Mouse (Mus musculus) liver, embryonic 11.5 days (tissue): ENCODE measurements around the gene Arhgdig. TPM values are rescaled to one million over a fixed set of nuclear protein-coding genes. Genes with fewer than 3 reads are reported as not detected.

Experiments
- ATAC-seq: fragments of 200-750 bp; cut with Nextera tagmentation; replicated peaks from 2 replicates; pipeline ENCODE4 v1.8.0; 2017; ENCODE audit warnings: moderate number of reproducible peaks, mild to moderate bottlenecking, moderate TSS enrichment, moderate library complexity; ENCODE audit not compliant: low FRiP score
- DNase-seq: peaks from one replicate; pipeline ENCODE4 v3.0.0-alpha.2; 2017; ENCODE audit warnings: low spot score
- H3K27ac ChIP-seq: fragments of 300-500 bp; sonication (generic); 2 replicates; pipeline ENCODE4 v1.5.1; 2014; ENCODE audit warnings: mild to moderate bottlenecking, low read depth, low read length, control low read depth
- H3K27me3 ChIP-seq: fragments of 300-500 bp; sonication (generic); replicated peaks from 2 replicates; pipeline ENCODE4 v1.6.1; 2014; ENCODE audit warnings: low read length, mixed read lengths; ENCODE audit not compliant: control insufficient read depth, insufficient read depth
- H3K36me3 ChIP-seq: fragments of 300-500 bp; sonication (generic); 2 replicates; pipeline ENCODE4 v1.6.1; 2014; ENCODE audit warnings: mild to moderate bottlenecking, low read length, moderate library complexity, mixed read lengths; ENCODE audit not compliant: control insufficient read depth, insufficient read depth
- H3K4me1 ChIP-seq: fragments of 300-500 bp; sonication (generic); replicated peaks from 2 replicates; pipeline ENCODE4 v1.6.1; 2014; ENCODE audit warnings: low read length, mixed read lengths; ENCODE audit not compliant: control insufficient read depth, insufficient read depth
- H3K4me2 ChIP-seq: fragments of 300-500 bp; sonication (generic); 2 replicates; pipeline ENCODE4 v1.6.1; 2014; ENCODE audit warnings: mild to moderate bottlenecking, control low read depth, moderate library complexity
- H3K4me3 ChIP-seq: fragments of 300-500 bp; sonication (generic); 2 replicates; pipeline ENCODE4 v1.5.1; 2014; ENCODE audit warnings: low read depth, low read length, control low read depth
- H3K9ac ChIP-seq: fragments of 300-500 bp; sonication (generic); 2 replicates; pipeline ENCODE4 v1.6.1; 2014; ENCODE audit warnings: low read depth, low read length, control low read depth
- H3K9me3 ChIP-seq: fragments of 300-500 bp; sonication (generic); 2 replicates; pipeline ENCODE4 v1.6.1; 2016; ENCODE audit warnings: low read length, inconsistent platforms, mixed read lengths; ENCODE audit not compliant: control insufficient read depth
- WGBS: fragments of 180-500 bp; shearing (Covaris S2); extraction: QIAGEN DNeasy Blood & Tissue Kit; methylation state at CpG from one replicate; pipeline ENCODE4 v1.1.7; 2014; 5-methylcytosine and 5-hydroxymethylcytosine counted together
- polyA plus RNA-seq: library from polyadenylated mRNA; unstranded; fragments of >200 nt; fragmentation: Nextera tagmentation; extraction: Ambion mirVana; gene quantifications from 2 replicates; pipeline ENCODE4 v1.2.1, GENCODE M21; 2014

Gene Arhgdig
- polyA plus RNA-seq, 1 experiment from 2014 or later, result 28.8 TPM

- Histone ChIP-seq H3K4me2 (peak overlapping the region; percentile 41), H3K27ac (peak overlapping the region; percentile 26; the same call in 1 of the 2 replicates), H3K9me3 (no peaks in the 10 kb centered on the region), H3K4me1 (peaks cover 37% of the 10 kb centered on the region), H3K4me3 (no peak overlapping the region), H3K9ac (no peak overlapping the region), H3K36me3 (no peaks in the 10 kb centered on the region), H3K27me3 (no peaks in the 10 kb centered on the region)
- whole genome bisulfite sequencing, result 43% methylated on average over 6 of the region's 6 CpGs
- DNase-seq (no peak), ATAC-seq (0 out of 2 replicates have a peak, but pooled peaks have one; percentile 1)
Observed at GRCm38 (mm10) chr17:26240120-26240790, 32.7 kb upstream of the Arhgdig start.

- Histone ChIP-seq H3K4me2 (peak overlapping the region; percentile 41), H3K27ac (no peak overlapping the region; the same call in 1 of the 2 replicates), H3K4me1 (peaks cover 36% of the 10 kb centered on the region), H3K9me3 (no peaks in the 10 kb centered on the region), H3K9ac (no peak overlapping the region), H3K4me3 (no peak overlapping the region), H3K36me3 (no peaks in the 10 kb centered on the region), H3K27me3 (no peaks in the 10 kb centered on the region)
- no peak for ATAC-seq
- 57% methylated on average over 2 of the region's 2 CpGs for WGBS
- DNase-seq, result no peak
Observed at GRCm38 (mm10) chr17:26239551-26239950, 32.0 kb upstream of the Arhgdig start.

DNA sequence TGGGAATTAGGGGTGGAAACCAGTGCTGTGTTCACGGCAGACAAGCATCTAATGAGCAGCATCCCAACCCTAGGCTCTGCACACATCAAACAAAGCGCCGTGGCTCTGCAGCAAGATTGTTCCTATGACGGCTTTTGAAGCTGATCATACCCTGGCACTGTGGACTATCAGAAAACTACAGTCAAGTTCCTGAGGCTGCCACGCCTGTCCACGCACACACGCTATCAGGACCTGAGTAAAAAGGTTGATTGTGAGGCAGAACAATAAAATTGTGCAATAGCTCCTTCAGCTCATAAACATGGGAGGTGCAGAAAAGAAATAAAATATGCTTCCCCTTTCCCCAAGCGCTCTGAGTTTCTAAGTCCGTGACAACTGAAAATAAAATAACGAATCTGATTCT is 30.1 kb upstream of the Arhgdig start:
- Histone ChIP-seq H3K27me3 (no peaks in the 10 kb centered on the region), H3K4me2 (peak overlapping the region; percentile 10), H3K4me1 (peaks cover 25% of the 10 kb centered on the region), H3K9ac (no peak overlapping the region), H3K9me3 (no peaks in the 10 kb centered on the region), H3K36me3 (no peaks in the 10 kb centered on the region), H3K4me3 (no peak overlapping the region), H3K27ac (no peak overlapping the region)
- ATAC-seq (0 out of 2 replicates have a peak, but pooled peaks have one; percentile 55), DNase-seq (no peak)
- WGBS, result 62% methylated on average over 10 of the region's 10 CpGs

DNA sequence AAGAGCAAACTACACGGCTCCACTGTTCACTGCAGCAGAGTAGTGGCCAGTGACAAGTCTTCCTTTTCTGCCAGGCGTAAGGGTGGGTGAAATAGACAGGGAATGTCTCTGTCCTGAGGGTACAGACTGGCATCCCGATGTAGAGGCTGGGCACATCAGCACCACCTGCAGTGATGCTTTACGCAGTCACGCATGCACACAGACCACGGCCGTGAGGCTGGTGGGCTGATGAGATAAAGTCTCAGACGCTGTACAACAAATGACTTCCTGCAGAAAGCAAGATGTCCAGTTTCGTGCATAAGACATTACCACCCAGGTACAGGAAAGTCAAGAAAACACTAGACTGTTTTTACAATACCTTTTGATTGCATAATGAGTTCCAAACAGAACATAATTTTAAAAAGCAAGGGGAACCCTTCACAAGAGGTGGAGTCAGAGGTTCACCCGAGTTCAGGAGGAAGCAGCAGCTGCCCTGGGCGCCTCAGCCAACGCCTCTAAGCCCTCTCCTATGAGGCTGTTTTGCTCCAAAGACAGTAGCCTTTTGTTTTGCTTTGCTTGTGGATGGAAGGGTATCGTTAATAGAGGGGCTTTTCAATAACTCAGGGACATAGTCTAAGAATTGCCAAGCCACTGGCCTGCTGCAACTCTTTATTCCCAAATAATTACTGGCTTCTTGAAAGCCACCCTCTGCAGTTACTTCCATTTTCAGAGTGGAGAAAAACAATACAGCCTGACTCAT is 27.7 kb upstream of the Arhgdig start:
- no peak for ATAC-seq
- DNase-seq, result no peak
- 52% methylated on average over 13 of the region's 13 CpGs for WGBS
- Histone ChIP-seq H3K9ac (no peak overlapping the region), H3K4me3 (no peak overlapping the region), H3K27ac (no peak overlapping the region), H3K9me3 (no peaks in the 10 kb centered on the region), H3K27me3 (no peaks in the 10 kb centered on the region), H3K4me1 (peaks cover 13% of the 10 kb centered on the region), H3K4me2 (no peak overlapping the region), H3K36me3 (no peaks in the 10 kb centered on the region)

DNA sequence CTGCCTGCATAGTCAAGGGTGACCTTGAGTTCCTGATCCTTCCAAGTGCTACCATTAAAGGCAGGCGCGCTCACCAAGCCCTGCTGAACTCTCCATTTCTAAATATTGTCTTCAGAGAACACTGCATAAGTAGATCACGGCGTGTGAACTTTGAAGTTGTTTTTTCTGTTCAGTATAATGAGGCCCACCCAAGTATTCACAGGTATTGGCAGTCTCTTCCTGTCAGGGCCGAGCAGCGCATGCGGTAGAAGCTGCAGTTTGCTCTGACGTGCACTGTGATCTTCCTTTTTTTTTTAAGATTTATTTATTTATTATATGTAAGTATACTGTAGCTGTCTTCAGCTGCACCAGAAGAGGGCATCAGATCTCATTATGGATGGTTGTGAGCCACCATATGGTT is 26.8 kb upstream of the Arhgdig start:
- Histone ChIP-seq H3K4me3 (no peak overlapping the region), H3K9me3 (no peaks in the 10 kb centered on the region), H3K27me3 (no peaks in the 10 kb centered on the region), H3K4me2 (no peak overlapping the region), H3K4me1 (peaks cover 8% of the 10 kb centered on the region), H3K9ac (no peak overlapping the region), H3K36me3 (no peaks in the 10 kb centered on the region), H3K27ac (no peak overlapping the region)
- 92% methylated on average over 8 of the region's 8 CpGs for WGBS
- no peak for DNase-seq
- ATAC-seq, result no peak

- Histone ChIP-seq H3K4me3 (no peak overlapping the region), H3K4me2 (no peak overlapping the region), H3K9me3 (no peaks in the 10 kb centered on the region), H3K27ac (no peak overlapping the region), H3K27me3 (no peaks in the 10 kb centered on the region), H3K4me1 (peaks cover 8% of the 10 kb centered on the region), H3K36me3 (no peaks in the 10 kb centered on the region), H3K9ac (no peak overlapping the region)
- 65% methylated on average over 8 of the region's 8 CpGs for WGBS
- ATAC-seq, result no peak
- no peak for DNase-seq
Observed at GRCm38 (mm10) chr17:26232863-26233262, 25.3 kb upstream of the Arhgdig start.

- DNase-seq, result no peak
- H3K27me3 ChIP-seq, result no peaks in the 10 kb centered on the region
- no peak overlapping the region for H3K4me2 ChIP-seq
- H3K9ac ChIP-seq, result no peak overlapping the region
- H3K9me3 ChIP-seq, result no peaks in the 10 kb centered on the region
- ATAC-seq, result no peak
- H3K27ac ChIP-seq, result no peak overlapping the region
- H3K36me3 ChIP-seq, result no peaks in the 10 kb centered on the region
- 76% methylated on average over 5 of the region's 5 CpGs for WGBS
- no peak overlapping the region for H3K4me3 ChIP-seq
- H3K4me1 ChIP-seq, result no peaks in the 10 kb centered on the region
Observed at GRCm38 (mm10) chr17:26231156-26231555, 23.6 kb upstream of the Arhgdig start.

- H3K9me3 ChIP-seq, result no peaks in the 10 kb centered on the region
- DNase-seq (no peak), ATAC-seq (no peak)
- 81% methylated on average over 5 of the region's 5 CpGs for WGBS
- no peaks in the 10 kb centered on the region for H3K36me3 ChIP-seq
- no peak overlapping the region for H3K9ac ChIP-seq
- H3K27me3 ChIP-seq, result no peaks in the 10 kb centered on the region
- H3K4me2 ChIP-seq, result no peak overlapping the region
- H3K4me1 ChIP-seq, result no peaks in the 10 kb centered on the region
- H3K27ac ChIP-seq, result no peak overlapping the region
- H3K4me3 ChIP-seq, result no peak overlapping the region
Observed at GRCm38 (mm10) chr17:26229776-26230175, 22.2 kb upstream of the Arhgdig start.

DNA sequence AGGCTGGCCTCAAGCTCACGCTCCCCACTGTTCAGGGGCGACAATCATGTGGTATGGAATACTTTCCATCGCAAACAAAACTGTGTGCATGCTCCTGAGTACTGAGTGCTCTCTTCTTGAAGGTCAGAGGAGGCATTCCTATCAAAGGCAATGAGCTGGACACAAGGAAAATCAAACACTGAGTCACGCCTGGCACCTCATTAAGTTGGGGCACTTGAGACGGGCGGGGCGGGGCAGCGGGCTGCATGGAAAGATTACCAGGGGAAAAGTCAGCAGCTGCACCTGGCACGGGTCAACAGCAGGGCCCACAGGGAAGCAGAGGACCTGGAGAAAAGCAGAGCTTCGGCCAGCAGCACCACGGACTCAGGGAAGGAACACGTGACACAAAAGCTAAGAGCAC is 17.6 kb upstream of the Arhgdig start:
- no peak overlapping the region for H3K27ac ChIP-seq
- no peak overlapping the region for H3K9ac ChIP-seq
- H3K36me3 ChIP-seq, result no peaks in the 10 kb centered on the region
- H3K9me3 ChIP-seq, result no peaks in the 10 kb centered on the region
- H3K4me3 ChIP-seq, result no peak overlapping the region
- no peak overlapping the region for H3K4me2 ChIP-seq
- WGBS, result 78% methylated on average over 12 of the region's 12 CpGs
- ATAC-seq (no peak), DNase-seq (no peak)
- no peaks in the 10 kb centered on the region; the same call in 1 of the 2 replicates for H3K27me3 ChIP-seq
- no peaks in the 10 kb centered on the region for H3K4me1 ChIP-seq
